Mouse (Mus musculus): Measurements from ENCODE around the gene Cyp2d34. TPM values are rescaled to one million over a fixed set of nuclear protein-coding genes. Genes with fewer than 3 reads are reported as not detected.

Cyp2d34 gene
- not detected for total RNA-seq (2021)
- long read RNA-seq, experiment 1: 0 reads
- long read RNA-seq, experiment 2: 0 reads

- no peak for DNase-seq (ENCODE audit: low spot score in 2 of 2)
Measured at GRCm38 (mm10) chr15:82620531-82621202, at the start of gene Cyp2d34. TSS of gene Cyp2d34 (minus strand) at chr15:82620946.

- peak; percentile 55 to 57 for DNase-seq (ENCODE audit: low spot score in 2 of 2)
Measured at GRCm38 (mm10) chr15:82656346-82656745, 35.6 kb upstream of the Cyp2d34 start.

GRCm38 (mm10) chr15:82644371-82644770 lies 23.6 kb upstream of the Cyp2d34 start:
- no peak for DNase-seq (ENCODE audit: low spot score in 2 of 2)

GRCm38 (mm10) chr15:82643771-82644170 lies 23.0 kb upstream of the Cyp2d34 start:
- DNase-seq (ENCODE audit: low spot score in 2 of 2): no peak

GRCm38 (mm10) chr15:82642771-82643170 lies 22.0 kb upstream of the Cyp2d34 start:
- DNase-seq (ENCODE audit: low spot score in 2 of 2): no peak

GRCm38 (mm10) chr15:82641921-82642320 lies 21.2 kb upstream of the Cyp2d34 start:
- DNase-seq (ENCODE audit: low spot score in 2 of 2): no peak

- DNase-seq (ENCODE audit: low spot score in 2 of 2): no peak
Measured at GRCm38 (mm10) chr15:82641390-82641789, 20.6 kb upstream of the Cyp2d34 start.

- DNase-seq (ENCODE audit: low spot score in 2 of 2): no peak
Measured at GRCm38 (mm10) chr15:82640201-82640600, 19.5 kb upstream of the Cyp2d34 start.

GRCm38 (mm10) chr15:82637130-82638075 lies 16.7 kb upstream of the Cyp2d34 start:
- no peak for DNase-seq (ENCODE audit: low spot score in 2 of 2)

GRCm38 (mm10) chr15:82634976-82635375 lies 14.2 kb upstream of the Cyp2d34 start:
- DNase-seq (ENCODE audit: low spot score in 2 of 2): no peak

- no peak for DNase-seq (ENCODE audit: low spot score in 2 of 2)
Measured at GRCm38 (mm10) chr15:82621993-82622392, 1.2 kb upstream of the Cyp2d34 start.

- no peak for DNase-seq (ENCODE audit: low spot score in 2 of 2)
Measured at GRCm38 (mm10) chr15:82618362-82619020, 2.3 kb downstream of the Cyp2d34 start.

GRCm38 (mm10) chr15:82582621-82583020 lies 38.1 kb downstream of the Cyp2d34 start:
- DNase-seq (ENCODE audit: low spot score in 2 of 2): no peak

- no peak for DNase-seq (ENCODE audit: low spot score in 2 of 2)
Measured at GRCm38 (mm10) chr15:82579071-82579470, 41.7 kb downstream of the Cyp2d34 start.

- no peak for DNase-seq (ENCODE audit: low spot score in 2 of 2)
Measured at GRCm38 (mm10) chr15:82572856-82573255, 47.9 kb downstream of the Cyp2d34 start.

Small RNA genes within 50 kb of the gene (microRNA-seq; reads per million reads assigned to microRNA genes)
- 0 reads per million in 2 experiments for gene Gm27463
- gene Gm27742: 0 reads per million in 2 experiments

Other genes starting within 250 kb of the Cyp2d34 start
- 10 to 100 TPM; 33.5 to 33.9 TPM for gene Cyp2d22, start 240.7 kb downstream of the Cyp2d34 start, total RNA-seq (2021)
- gene Cyp2d11, start 226.9 kb downstream of the Cyp2d34 start, total RNA-seq (2021): not detected
- gene Cyp2d10, start 213.8 kb downstream of the Cyp2d34 start, total RNA-seq (2021): not detected
- gene Cyp2d9, start 187.5 kb downstream of the Cyp2d34 start, total RNA-seq (2021): not detected
- gene Cyp2d12, start 65.9 kb downstream of the Cyp2d34 start, total RNA-seq (2021): not detected
- gene Cyp2d40, start 143.2 kb upstream of the Cyp2d34 start, total RNA-seq (2021): not detected
- not detected for gene Cyp2d26, start 173.3 kb upstream of the Cyp2d34 start, total RNA-seq (2021)